Mouse (Mus musculus): ENCODE measurements around the gene Itga5.

The Itga5 gene

GRCm38 (mm10) chr15:103365471-103366375, 840 bp downstream of the Itga5 start:
- DNase-seq (ENCODE audit: low read depth, low spot score): no peak

GRCm38 (mm10) chr15:103364761-103365160, 1.8 kb downstream of the Itga5 start:
- no peak for DNase-seq (ENCODE audit: low read depth, low spot score)

GRCm38 (mm10) chr15:103363809-103364208, 2.8 kb downstream of the Itga5 start:
- no peak for DNase-seq (ENCODE audit: low read depth, low spot score)

- no peak for DNase-seq (ENCODE audit: low read depth, low spot score)
Measured at GRCm38 (mm10) chr15:103362950-103363349, 3.6 kb downstream of the Itga5 start.

GRCm38 (mm10) chr15:103362333-103362732, 4.2 kb downstream of the Itga5 start:
- DNase-seq (ENCODE audit: low read depth, low spot score): no peak

GRCm38 (mm10) chr15:103361269-103361668, 5.3 kb downstream of the Itga5 start:
- DNase-seq (ENCODE audit: low read depth, low spot score): peak; percentile 53

GRCm38 (mm10) chr15:103359869-103360602, 6.5 kb downstream of the Itga5 start:
- DNase-seq (ENCODE audit: low read depth, low spot score): no peak

GRCm38 (mm10) chr15:103359122-103359510, 7.4 kb downstream of the Itga5 start:
- no peak for DNase-seq (ENCODE audit: low read depth, low spot score)

GRCm38 (mm10) chr15:103358278-103359121, 8.1 kb downstream of the Itga5 start:
- DNase-seq (ENCODE audit: low read depth, low spot score): no peak

GRCm38 (mm10) chr15:103357817-103358216, 8.7 kb downstream of the Itga5 start:
- no peak for DNase-seq (ENCODE audit: low read depth, low spot score)

- peak; percentile 52 for DNase-seq (ENCODE audit: low read depth, low spot score)
Measured at GRCm38 (mm10) chr15:103356130-103356529, 10.4 kb downstream of the Itga5 start.

GRCm38 (mm10) chr15:103355420-103355819, 11.1 kb downstream of the Itga5 start:
- DNase-seq (ENCODE audit: low read depth, low spot score): peak; percentile 36

- DNase-seq (ENCODE audit: low read depth, low spot score): no peak
Measured at GRCm38 (mm10) chr15:103354690-103355089, 11.9 kb downstream of the Itga5 start.

- no peak for DNase-seq (ENCODE audit: low read depth, low spot score)
Measured at GRCm38 (mm10) chr15:103353511-103354256, 12.9 kb downstream of the Itga5 start.

- DNase-seq (ENCODE audit: low read depth, low spot score): peak; percentile 70
Measured at GRCm38 (mm10) chr15:103352856-103353255, 13.7 kb downstream of the Itga5 start.

- peak; percentile 85 for DNase-seq (ENCODE audit: low read depth, low spot score)
Measured at GRCm38 (mm10) chr15:103347275-103347684, 19.3 kb downstream of the Itga5 start.

- no peak for DNase-seq (ENCODE audit: low read depth, low spot score)
Measured at GRCm38 (mm10) chr15:103345789-103346188, 20.8 kb downstream of the Itga5 start.

GRCm38 (mm10) chr15:103343556-103343955, 23.0 kb downstream of the Itga5 start:
- DNase-seq (ENCODE audit: low read depth, low spot score): no peak

- no peak for DNase-seq (ENCODE audit: low read depth, low spot score)
Measured at GRCm38 (mm10) chr15:103343008-103343407, 23.6 kb downstream of the Itga5 start.

GRCm38 (mm10) chr15:103342415-103342814, 24.1 kb downstream of the Itga5 start:
- peak; percentile 82 for DNase-seq (ENCODE audit: low read depth, low spot score)

- DNase-seq (ENCODE audit: low read depth, low spot score): no peak
Measured at GRCm38 (mm10) chr15:103341547-103341946, 25.0 kb downstream of the Itga5 start.
